Mouse (Mus musculus): ENCODE data around the gene Elf5.

Gene Elf5

DNA sequence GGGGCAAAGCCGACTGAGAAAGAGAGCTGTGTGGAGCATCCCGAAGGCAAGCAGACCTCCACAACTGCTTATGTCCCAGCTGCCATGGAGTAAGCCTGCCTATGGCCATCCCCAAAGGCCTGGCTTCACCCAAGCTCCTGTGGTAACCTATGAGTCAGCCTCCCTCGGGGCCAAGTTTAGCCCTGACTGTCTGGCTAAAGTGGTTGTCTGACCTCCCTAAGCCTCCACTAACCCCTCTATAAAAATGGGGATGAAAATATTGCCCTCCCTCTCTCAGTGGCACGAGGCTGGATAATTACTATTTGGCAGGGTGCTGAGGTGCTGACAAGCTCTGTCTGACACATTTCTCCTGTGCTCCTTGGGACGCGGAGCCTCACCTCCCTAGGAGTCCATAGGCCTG is at the start of gene Elf5:
TSS of gene Elf5 (plus strand) at position 341 of the 400 bp plus-strand sequence.
- 90% methylated on average over 6 of the region's 6 CpGs for WGBS

DNA sequence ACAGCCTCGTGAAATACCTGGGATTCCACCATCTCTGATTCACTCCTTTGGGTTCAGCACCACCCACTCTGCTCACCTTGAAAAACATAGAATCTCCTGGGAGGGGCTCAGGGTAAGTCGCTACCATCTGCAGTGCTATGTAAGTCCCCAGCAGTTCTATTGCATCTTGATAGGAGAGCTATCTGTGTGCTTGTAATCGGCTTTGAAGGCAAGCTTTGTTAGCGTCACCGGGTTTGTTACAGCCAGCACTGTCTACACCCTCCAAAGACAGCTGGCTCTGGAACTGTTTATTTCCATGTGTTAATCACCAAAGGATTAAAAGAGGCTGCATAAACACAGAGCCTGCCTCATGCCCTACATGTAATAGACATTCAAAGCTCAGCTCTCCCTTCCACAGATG is 38.9 kb upstream of the Elf5 start:
- 56% methylated on average over 5 of the region's 5 CpGs for WGBS

DNA sequence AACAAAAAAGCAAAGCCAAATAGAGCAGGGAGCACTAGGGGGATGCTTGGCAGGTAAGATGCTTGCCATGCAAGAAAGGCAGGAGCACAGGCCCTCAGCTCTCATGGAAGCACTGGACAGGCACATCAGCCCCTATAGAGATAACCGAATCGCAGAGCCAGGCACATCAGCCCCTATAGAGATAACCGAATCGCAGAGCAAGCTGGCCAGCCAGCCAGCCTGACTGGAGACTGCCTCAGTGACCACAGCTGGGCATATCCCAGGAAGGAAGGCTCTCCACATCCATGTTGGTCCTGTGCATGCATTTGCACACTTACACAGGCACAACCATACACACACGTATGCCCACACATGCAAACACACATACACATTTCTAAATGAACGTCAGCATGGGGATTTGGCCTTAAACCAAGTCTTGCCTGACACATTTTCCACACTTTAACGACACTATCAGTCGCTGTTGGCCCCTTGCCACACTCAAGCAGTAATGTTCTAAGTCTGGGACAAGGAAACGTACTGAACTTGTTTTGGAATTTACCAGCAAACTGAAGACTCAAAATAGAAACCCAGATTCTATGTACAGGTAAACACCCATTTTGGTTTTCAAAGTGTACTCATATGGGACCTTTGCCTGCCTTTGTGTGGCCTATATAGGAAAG is 31.9 kb upstream of the Elf5 start:
- 68% methylated on average over 9 of the region's 9 CpGs for WGBS

DNA sequence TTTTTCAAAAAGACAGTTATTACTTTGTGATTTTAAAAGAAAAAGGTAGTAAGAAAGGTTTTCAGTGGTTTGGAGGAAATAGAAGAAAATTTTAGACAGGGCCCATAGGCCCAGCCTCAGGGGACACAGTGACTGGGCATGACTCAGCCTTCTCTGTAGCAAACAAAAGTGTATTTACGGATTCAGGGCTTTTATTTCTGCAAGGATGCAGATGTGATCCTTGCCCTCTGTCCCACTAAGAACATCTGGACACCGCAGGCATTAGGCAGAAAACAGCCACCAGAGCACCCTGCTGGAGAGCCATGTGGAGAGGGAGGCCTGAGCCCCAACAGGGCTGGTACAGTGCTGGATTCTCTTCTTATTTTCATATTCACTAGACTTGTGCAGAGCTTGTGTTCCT is 29.3 kb upstream of the Elf5 start:
- WGBS = 85% methylated on average over 2 of the region's 2 CpGs

DNA sequence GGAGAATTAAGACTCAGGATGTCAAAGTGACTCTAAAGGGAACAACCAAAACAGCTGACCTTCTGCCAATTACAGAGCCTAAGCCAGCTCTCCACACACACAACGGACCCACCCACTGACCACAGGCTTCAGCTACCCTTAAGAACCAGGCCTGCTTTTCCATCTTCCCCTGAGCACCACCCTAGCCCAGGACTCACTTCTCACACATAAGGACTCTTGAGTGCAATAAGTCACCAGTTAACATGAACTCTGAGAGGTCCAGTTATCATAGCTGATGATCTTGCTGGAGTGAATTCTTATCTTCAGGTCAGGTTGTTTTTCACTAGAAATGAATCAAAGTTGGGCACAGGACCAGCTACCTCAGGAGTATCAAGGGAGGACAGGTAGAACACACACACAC is 23.6 kb upstream of the Elf5 start:
- WGBS = 96% methylated on average over 1 of the region's 1 CpGs

DNA sequence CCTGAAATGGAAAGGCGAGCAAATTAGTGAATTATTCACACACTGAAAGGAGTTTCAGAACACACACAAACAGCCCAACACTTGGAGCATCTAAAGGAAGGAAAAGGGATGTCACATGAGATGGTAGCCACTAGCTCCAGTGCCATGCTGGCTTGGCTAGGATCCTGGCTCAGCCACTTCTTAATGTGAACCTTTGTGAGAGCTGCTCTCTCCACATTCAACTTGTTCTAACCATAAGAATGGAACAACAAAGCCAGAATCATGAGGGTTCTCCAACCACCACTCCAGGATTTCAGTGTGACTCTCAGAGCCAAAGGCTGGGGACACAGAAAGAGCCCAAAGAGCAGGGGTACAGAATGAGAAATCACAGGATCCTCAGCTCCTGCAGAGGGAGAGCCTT is 23.2 kb upstream of the Elf5 start:
- WGBS = 97% methylated on average over 1 of the region's 1 CpGs

DNA sequence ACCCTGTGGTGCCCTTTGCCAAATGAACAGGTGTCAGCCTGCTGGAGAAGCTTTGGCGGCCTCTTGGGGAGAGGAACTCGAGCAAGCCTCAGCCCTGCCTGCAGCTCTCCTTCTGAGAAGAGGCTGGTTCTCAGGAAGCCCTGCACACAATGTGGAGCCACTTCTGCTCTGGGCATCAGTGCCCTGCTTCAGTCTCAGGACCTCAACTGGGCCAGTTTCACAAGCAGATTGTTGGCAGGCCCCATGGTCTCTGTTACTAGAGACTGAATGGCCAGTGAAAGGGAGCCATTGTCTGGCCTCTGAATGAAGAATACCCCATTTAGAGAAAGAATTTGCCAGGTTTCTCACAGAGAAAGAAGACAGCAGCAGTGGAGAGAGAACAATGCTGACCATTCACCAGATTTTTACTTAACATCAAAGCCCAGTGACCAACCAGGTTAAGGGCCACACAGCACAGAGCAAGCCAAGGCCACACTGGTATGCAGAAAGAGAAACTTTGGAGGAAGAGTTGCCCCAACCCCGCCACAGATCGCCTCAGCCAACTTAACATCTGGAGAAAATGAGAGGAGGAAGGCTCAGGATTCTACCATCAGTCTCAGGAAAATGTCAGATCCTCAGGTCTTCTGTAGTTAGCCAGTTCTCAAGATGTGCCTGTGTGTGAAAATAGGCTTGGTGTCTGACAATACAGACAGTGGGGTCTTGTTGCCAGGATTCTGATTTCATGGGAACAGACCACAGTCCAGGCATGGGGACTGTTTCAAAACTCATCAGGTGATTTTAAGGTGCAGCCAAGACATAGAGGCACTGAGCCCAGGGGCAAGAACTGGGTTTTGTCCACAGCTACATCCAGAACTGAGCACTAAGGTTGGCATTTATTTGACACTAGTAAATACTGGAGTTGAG is 21.2 kb upstream of the Elf5 start:
- 56% methylated on average over 4 of the region's 4 CpGs for WGBS

DNA sequence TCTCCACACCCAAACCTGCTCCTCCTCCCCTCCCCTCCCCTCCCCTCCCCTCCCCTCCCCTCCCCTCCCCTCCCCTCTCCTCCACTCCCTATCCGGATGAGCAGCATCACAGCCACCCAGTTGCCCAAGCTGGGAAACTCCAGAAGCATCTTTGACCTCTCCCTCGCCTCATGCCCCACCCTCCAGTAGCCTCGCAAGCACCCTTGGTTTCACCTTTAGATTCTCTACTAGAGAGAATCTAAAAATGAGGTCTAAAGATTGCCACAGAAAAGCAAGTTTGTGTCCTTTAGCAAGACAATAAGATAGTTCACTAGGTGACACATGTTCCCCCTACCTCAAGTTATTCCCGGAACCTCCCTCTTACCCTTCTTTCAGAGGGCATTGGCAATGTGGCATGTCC is 19.9 kb upstream of the Elf5 start:
- 93% methylated on average over 4 of the region's 4 CpGs for WGBS

DNA sequence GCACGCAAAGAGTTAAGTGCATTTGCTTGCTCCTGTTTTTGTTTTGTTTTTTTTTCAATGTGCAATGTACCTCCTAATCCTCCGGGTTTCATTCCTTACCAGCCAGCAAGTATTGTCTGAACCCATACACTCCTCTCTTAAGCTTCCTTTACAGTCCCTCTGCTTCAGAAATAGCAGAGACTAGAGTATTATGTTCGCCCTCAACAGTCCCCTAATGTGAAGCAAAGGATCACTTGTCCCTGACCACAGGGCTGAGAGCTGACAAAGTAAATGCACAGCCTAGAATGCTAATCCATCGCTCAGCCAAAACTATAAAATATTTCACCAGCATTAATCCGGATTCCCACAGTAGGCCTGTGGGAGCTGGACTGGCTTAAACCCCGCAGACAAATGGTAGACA is 13.4 kb upstream of the Elf5 start:
- WGBS = 74% methylated on average over 6 of the region's 6 CpGs

DNA sequence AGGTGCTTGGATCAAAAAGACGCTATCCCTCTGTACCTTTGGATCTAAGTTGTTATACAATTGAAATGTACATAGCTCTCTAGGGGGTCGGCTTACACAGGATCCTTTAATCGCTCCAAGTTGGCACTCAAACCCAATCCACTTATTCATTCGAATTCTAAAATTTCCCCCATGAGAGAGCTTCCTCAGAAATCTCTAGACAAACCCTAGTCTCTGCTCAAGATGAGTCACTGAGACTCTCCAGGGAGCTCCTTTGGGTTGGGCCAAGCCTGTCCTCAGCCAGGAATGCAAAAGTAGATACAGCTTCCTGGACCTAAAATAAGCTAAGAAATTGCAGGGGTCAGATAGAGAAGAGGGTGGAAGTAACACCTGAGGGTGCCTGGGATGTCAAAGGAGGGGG is 10.8 kb upstream of the Elf5 start:
- WGBS = 70% methylated on average over 4 of the region's 4 CpGs

DNA sequence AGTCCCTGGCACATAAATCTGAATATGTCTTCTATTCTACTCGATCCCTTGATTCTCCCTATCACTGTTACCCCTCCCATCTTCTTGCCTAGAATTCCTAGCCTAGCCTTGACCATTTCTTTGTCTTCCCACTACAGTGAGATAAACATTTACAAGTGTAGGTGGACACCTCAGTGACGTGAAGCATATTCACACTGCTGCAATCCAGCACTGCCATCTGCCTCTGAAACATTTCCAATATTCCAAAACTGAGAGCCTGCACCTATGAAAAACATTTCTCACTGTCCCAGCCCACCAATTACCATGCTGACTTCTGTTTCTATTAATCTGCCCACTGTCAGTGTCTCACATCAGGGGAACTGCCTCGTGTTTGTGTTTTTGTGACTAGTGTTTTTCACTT is 5.2 kb upstream of the Elf5 start:
- 60% methylated on average over 3 of the region's 3 CpGs for WGBS

DNA sequence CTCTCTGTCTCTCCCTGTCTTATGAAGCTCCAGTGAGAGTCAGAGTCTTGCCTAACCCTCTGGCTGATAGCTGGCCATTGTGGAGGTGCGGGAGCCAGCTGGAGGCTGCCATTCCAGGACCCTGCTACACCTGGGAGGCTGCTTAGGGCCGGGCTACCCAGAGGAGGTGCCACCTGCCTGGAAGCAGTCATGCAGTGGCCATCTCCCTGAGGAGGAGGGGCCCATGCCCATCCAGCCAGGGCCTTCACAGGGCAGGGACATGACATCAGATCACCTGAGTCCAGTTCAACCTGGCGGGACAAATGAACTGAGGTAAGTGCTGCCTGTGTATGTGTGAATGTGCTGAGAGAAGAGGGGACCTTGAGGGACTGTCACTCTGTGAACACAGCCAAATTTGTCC is 328 bp downstream of the Elf5 start:
- 93% methylated on average over 3 of the region's 3 CpGs for WGBS

DNA sequence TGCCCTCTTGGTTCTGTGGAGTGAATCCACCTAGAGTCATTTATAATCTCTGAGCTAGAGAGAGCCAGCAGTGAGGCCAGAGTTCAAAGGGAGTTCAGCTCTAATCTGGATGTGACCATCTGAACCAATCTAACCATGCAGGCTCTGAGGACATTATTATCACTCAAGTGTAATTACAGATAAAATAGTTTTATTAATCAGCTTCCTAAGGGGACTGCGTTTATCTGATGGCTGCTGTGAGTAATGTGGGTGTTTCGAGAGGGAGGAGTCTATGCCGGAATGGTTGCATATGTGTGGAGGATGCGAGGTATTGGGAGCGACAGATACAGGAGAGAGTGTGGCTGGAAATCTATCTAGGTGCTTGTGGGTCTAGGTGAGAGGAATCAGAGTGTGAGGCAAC is 1.9 kb downstream of the Elf5 start:
- WGBS = 89% methylated on average over 5 of the region's 5 CpGs

DNA sequence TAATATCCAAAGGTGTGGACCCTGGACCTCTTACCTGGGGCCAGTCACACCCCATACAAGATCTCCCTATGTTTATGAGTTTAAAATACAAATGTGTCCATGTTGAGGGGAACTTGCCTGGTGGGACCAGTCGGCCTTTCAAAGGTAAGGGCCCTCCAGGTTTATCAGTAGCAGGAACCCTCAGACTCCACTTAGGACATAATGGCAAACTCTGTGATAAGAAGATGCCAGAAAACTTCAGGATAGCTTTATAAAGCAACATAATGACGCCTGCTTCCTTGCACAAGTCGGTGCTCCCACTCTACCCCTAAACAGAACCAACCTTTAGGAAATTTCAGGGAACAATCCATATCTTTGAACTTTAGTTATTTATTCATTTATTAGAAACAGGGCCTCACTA is 4.3 kb downstream of the Elf5 start:
- 95% methylated on average over 3 of the region's 3 CpGs for WGBS

DNA sequence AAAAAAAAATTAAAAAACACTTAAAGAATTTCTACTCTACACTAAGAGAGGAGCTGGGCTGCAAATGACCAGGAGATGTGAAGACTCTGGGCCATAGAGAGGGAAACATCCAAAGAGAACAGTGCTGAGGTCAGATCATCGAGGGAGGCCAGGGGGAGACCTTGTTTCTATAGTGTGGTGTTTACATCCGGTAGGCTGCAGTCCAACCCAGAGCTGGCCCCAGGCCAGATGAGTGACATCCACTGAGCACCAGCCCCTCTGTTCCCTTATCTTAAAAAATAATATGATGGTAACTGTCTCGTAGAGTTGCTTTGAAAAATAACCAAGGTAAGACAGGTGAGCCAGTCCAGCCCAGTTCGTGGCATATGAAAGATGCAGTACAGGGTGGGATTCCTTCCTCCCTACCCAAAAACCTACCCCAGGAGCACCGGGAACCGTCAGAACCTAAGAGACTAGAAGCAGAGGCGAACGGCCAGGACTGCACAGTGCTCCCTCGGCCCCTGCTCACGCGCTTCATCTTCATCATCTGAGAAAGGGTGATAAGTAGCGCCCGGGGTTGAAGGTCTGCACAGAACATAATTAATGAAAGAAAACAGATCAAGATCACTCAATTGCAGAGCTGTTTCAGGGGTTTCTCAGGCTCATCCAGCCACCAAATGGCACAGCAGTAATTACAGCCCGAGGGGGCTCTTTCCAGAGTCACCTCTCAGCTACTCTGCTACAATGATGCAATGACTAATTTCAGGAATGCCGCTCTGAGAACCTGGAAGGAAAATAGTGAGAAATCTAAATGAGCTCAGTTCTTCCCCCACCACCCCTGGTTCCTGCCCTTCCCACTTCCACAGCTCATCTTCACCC is 9.4 kb downstream of the Elf5 start:
- 74% methylated on average over 15 of the region's 15 CpGs for WGBS

DNA sequence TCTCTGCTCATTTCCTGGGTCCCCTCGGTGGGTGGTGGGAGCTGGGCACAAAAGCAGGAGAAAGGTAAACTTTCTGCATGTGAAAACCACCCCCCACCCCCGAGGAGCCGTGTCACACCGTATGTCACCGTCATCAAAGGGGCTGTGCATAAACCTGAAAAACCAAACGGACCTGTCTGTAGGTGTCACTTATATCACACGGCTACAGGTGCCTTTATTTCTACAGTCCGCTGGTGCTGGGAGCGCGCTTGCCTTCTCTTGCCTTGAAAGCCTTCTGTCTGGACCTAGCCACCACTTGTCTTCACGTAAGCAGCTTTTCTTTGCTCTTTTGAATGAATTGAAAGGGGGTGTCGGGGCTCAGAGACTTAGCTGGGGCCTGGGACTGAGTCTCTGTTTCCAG is 12.4 kb downstream of the Elf5 start:
- WGBS = 62% methylated on average over 12 of the region's 12 CpGs

DNA sequence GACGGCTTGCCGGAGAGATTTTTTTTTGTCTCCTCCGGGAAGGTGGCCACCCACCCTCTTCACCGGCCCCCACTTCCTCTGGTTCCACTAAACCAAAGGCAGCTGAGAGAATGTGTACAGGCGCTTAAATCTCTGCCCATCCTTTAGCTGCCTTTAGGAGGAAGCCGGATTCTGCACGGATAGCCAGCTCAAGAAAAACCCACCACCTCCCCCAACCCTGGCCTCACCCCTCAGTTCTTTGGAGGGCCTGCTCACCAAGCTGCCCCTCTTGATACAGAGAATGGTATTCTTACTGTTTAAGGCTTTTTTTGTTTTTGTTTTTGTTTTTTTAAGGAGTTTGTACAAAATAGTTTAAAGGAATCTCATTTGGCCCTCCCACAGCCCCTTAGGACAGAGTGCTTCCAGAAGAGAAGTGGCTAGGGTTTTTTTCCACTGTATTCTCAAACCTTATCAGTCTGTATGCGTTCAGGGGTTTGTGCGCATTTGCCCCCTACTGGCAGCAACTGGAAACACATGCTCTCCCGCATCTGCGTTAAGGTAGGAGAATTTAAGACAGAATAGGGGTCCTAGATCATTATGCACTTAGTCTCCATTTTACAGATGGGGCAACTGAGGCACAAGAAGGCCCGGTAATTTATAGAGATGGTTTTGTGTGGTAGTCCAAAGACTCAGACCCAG is 13.0 kb downstream of the Elf5 start:
- 11% methylated on average over 12 of the region's 12 CpGs for WGBS

DNA sequence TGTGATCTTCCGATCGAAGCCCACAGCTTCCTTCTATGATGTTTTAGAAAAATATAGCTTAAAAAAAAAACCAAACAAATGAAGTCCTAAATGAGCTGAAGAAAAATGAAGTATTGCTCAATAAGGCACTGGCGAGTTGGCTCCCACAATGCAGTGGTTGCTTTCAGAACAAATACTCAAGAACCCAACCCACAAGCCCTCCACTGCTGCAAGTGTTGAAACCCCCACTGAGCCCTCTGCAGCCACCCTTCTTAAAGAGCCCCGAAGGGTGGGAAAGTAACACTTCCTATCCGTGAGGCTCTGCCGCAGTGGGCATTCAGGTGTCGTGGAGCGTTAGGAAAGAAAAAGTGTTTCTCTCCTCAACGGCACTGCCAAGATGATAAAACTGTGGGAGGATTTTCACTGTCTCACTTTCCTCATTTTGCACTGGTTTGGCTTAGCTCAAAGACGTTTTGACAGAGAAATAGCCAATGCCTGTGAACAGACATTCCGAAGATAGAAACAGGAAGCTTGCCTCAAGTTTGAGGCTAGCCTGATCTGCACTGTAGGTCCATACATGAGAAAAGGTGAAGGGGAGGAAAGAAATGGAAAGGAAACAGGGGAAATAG is 14.1 kb downstream of the Elf5 start:
- WGBS = 53% methylated on average over 11 of the region's 11 CpGs

DNA sequence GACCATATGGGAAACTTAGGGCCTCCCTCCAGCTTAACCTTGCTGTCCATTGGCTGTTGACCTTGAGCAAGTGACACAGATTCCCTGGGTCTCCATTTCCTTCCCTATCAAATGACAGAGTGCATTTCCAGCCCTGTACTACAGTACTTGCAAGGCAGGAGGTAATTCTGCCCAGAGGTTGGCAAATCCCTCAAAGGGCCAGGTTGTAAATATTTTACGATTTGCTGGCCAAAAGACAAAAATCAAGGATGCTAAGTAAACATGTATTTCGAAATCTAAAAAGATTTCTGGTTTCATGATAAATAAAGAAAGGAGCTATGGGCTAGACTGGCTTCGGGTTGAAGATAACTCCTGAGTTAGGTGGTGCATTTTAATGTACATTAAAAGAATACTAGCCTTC is 16.9 kb downstream of the Elf5 start:
- 89% methylated on average over 3 of the region's 3 CpGs for WGBS

DNA sequence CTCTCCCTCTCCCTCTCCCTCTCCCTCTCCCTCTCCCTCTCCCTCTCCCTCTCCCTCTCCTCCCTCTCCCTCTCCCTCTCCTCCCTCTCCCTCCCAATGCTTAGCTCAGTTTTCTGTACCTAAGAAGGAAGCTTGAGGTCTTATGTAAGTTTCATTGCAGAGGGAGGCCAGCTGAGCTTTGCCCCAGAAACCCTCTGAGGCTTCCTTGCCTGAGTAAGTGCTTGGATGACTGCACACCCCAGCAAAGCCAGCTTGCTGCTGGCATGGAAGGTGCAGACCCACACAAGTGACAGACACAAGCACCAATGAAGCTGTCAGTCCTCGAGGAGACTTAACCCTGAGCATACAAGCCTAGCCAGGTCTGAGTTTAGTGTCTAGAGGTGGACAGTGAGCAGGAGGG is 19.2 kb downstream of the Elf5 start:
- 42% methylated on average over 1 of the region's 1 CpGs for WGBS

DNA sequence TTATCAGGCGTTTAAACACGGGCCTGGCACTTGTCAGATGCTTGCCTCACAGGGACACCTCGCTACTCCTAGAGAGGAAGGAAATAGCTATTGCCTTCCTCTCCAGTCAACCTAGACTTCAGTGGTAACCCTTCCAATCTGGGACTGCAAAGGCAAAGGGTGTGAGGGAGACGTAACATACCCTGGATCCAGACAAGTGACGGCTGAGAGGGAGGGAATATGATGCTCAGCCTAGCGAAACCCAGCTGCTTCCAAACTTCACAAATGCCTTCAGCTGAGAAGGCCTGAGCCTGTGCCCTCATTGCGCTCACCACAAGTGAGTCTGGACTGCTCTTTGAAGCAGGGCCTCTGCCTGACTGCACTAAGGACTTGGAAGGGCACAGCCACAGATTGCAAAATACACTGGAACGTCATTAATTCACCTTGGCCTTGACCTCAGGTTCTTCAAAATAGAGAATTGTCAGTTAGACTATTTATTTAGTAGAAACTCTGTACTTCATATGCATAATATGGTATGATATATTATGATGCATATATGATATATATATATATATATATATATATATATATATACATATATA is 21.3 kb downstream of the Elf5 start:
- whole genome bisulfite sequencing = 77% methylated on average over 8 of the region's 8 CpGs
